Mouse (Mus musculus) myocyte (in vitro differentiated cells): ENCODE results near the gene Pold2.

Experiments
- MYOD1 ChIP-seq, 3 experiments: IDR thresholded peaks; one replicate each; pipeline ENCODE4 v1.6.1; 2011; ENCODE audit warnings: control low read depth in 2 of 3, low read depth in 2 of 3, mild to moderate bottlenecking in 2 of 3, moderate library complexity in 1 of 3; ENCODE audit not compliant: insufficient read length in 2 of 3, control insufficient read depth in 1 of 3
- MYOG ChIP-seq, 3 experiments: IDR thresholded peaks; one replicate each; pipeline ENCODE4 v1.6.1; 2011; ENCODE audit warnings: control low read depth in 2 of 3, low read depth in 2 of 3, mild to moderate bottlenecking in 2 of 3; ENCODE audit not compliant: insufficient read length in 2 of 3, control insufficient read depth in 1 of 3, insufficient read depth in 1 of 3
- POLR2A ChIP-seq: IDR thresholded peaks from one replicate; pipeline ENCODE4 v1.6.1; 2011; ENCODE audit warnings: low read depth, mild to moderate bottlenecking, control low read depth, moderate library complexity; ENCODE audit not compliant: insufficient read length
- USF1 ChIP-seq: IDR thresholded peaks from one replicate; pipeline ENCODE4 v1.6.1; 2011; ENCODE audit warnings: low read depth, mild to moderate bottlenecking, control low read depth, moderate library complexity

DNA sequence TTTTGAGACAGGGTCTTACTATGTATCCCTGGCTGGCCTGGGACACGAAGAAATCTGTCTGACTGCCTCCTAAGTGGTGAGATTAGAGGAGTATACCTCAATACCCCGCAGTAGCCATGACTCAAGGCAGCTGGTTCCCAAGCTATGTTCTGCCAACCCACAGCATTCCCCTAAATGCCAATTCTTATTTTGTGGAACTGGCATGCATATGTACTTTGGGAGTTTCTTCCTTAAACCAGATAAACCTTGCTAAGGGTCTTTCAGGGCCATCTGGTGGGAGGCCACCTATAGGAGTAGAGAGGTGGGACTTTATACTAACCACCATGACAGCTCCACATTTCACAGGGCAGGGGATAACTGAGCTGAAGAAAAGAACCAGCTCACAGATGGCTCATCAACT is 25.8 kb upstream of the Pold2 start:
- TF ChIP-seq POLR2A (no peak), USF1 (no peak), MYOG (IDR thresholded peaks at IDR 0.05; ENCODE audit: control insufficient read depth in 1 of 3, insufficient read depth in 1 of 3, insufficient read length in 2 of 3, low read depth in 2 of 3) (no peak), MYOD1 (IDR thresholded peaks at IDR 0.05; ENCODE audit: control insufficient read depth in 1 of 3, insufficient read length in 2 of 3, low read depth in 2 of 3) (no peak)
